In genomic region chr14:8161777-8162176, GRCm38 (mm10) we compare ENCODE assay signal across 8 mouse cellular contexts. TPM values are rescaled to one million over a fixed set of nuclear protein-coding genes. Genes with fewer than 3 reads are reported as not detected.
DNase-seq lines count a peak whose midpoint lies in the region; ATAC-seq lines count a peak whose summit lies in the region.

No protein-coding gene starts in this region.

- peak; percentile 24 for DNase-seq in gastrocnemius, postnatal 10 days
- no peak for DNase-seq in gastrocnemius, adult 8-10 months (ENCODE audit: low spot score in 2 of 2)
- peak; percentile 15 for DNase-seq in retina, postnatal 1 day
- DNase-seq in retina, embryonic 14.5 days (ENCODE audit: low spot score): no peak
- DNase-seq in heart, postnatal 36 days: peak; percentile 34
- peak; percentile 24 to 44 for DNase-seq in spleen, postnatal 36 days (ENCODE audit: low spot score in 2 of 2)
- DNase-seq in cerebellum, adult 9-11 months: no peak

- intact Hi-C loops in heart, postnatal 36 days (cut with DNase I): loop anchor here (5.0 kb wide), 1 partner anchor 194 kb away; no protein-coding TSS in a partner anchor

- no peak for ATAC-seq in erythroblast, adult 5-6 weeks (replicated peaks; ENCODE audit: low FRiP score, poor library complexity, severe bottlenecking)

RNA-seq across cellular contexts. Expression of gene Pdhb, which starts 11.0 kb away (rescaled TPM):
- total RNA-seq in gastrocnemius, postnatal 10 days (2021): 100 to 1,000 TPM; 310 to 359 TPM
- 100 to 1,000 TPM; 268 to 280 (median 272) TPM for total RNA-seq in gastrocnemius, adult 8-10 months (2022)
- total RNA-seq in heart, postnatal 36 days (2021): 100 to 1,000 TPM; 843 to 906 TPM
- 26.9 and 51.2 TPM in 2 replicates for total RNA-seq in erythroblast, adult 5-6 weeks (2015; ENCODE audit: low replicate concordance)
- total RNA-seq in erythroblast, adult 5-6 weeks (2017; ENCODE audit: low replicate concordance): 56.0 and 56.1 TPM in 2 replicates

RNA-seq across cellular contexts. Expression of gene Kctd6, which starts 52.2 kb away (rescaled TPM):
- 1 to 10 TPM; 8.8 to 9.3 TPM for total RNA-seq in gastrocnemius, postnatal 10 days (2021)
- total RNA-seq in gastrocnemius, adult 8-10 months (2022): 10 to 100 TPM in 1 of 4 experiments, 1 to 10 TPM in 3; 7.7 to 10.4 (median 8.2) TPM
- 1 to 10 TPM; 9.3 to 9.5 TPM for total RNA-seq in heart, postnatal 36 days (2021)
- 1.2 and 2.3 TPM in 2 replicates for total RNA-seq in erythroblast, adult 5-6 weeks (2015; ENCODE audit: low replicate concordance)
- total RNA-seq in erythroblast, adult 5-6 weeks (2017; ENCODE audit: low replicate concordance): 5.4 and 6.6 TPM in 2 replicates

Comparison
In these comparisons a context has a peak if more than half of its experiments do, and no peak if none do; other contexts are left out.
1. DNase-seq: peak in gastrocnemius, postnatal 10 days (single experiment), retina, postnatal 1 day (single experiment), heart, postnatal 36 days (2 of 2) and spleen, postnatal 36 days (2 of 2); none in gastrocnemius, adult 8-10 months (0 of 2), retina, embryonic 14.5 days (single experiment) and cerebellum, adult 9-11 months (single experiment).
2. RNA of gene Pdhb, which starts 11.0 kb away (total RNA-seq): 843 to 906 TPM in heart, postnatal 36 days, 310 to 359 TPM in gastrocnemius, postnatal 10 days and 268 to 280 TPM in gastrocnemius, adult 8-10 months; 26.9 to 56.1 TPM in erythroblast, adult 5-6 weeks; every median in the first group is over 4 times any median in the second.